Mouse (Mus musculus) spleen, postnatal 4 days (tissue): ENCODE results near the gene Gm3238.
"Not testable (repeated sequence)": the region's sequence is repeated elsewhere in the genome, so short reads cannot be mapped to it uniquely, and the experiment has no call there.

Experiments
- DNase-seq, 2 experiments: peaks; one replicate each; pipeline ENCODE4 v3.0.0; 2022; ENCODE audit warnings: low spot score in 2 of 2

The Gm3238 gene

GRCm38 (mm10) chr10:77750686-77751085 is 20.4 kb downstream of the Gm3238 start:
- not testable (repeated sequence) for DNase-seq

DNA sequence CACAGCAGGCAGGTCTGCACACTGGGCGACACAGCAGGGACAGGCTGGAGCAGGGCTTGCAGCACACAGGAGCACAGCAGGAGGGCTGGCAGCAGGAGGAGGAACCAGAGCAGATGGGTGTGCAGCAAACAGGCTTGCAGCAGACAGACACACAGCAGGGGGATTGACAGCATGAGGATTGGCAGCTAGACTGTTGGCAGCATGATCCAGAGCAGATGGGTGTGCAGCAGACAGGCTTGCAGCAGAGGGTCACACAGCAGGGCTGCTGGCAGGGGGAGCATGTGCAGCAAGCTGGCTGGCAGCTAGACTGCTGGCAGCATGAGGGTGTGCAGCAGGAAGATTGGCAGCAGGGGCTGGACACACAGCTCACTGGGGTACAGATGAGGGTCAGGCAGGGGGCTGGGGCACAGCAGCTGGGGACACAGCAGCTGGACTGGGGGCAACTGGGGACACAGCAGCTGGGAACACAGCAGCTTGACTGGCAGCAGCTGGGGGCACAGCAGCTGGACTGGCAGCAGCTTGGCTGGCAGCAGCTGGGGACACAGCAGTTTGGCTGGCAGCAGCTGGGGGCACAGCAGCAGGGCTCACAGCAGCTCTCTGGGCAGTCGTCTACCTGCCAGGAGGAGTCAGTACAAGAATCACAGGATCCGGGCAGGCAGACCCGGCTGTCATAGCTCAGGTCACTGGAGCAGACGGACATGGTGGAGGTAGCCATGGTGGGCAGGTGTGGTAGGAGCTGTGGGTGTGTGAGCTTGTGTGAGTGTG is 29.0 kb downstream of the Gm3238 start, which contains the start of gene Gm18596:
TSS of gene Gm18596 (minus strand) at position 715 of the 765 bp plus-strand sequence.
- DNase-seq, result not testable (repeated sequence)

GRCm38 (mm10) chr10:77738929-77739328 is 32.2 kb downstream of the Gm3238 start:
- no peak for DNase-seq

- DNase-seq, result no peak
These were observed 35.2 kb downstream of the Gm3238 start for GRCm38 (mm10) chr10:77735928-77736327.

DNA sequence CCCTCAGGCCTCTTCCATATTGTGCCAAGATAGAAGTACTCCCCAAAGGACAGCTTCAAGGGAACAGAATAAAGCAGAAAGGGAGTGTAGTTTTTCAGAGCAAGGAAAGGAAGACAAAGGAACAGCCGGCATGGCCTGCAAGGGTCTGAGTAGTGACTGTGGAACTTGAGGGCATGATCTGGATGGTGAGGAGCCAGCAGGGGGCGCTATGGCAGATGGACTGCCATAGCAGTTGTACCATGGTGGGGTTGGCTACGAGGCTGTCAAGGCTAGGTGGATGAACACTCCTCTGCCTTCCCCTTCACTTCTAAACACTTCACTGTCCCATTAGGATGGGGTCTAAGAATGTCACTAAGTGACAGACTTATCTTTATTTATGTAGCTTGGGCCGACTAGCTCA is 41.9 kb downstream of the Gm3238 start:
- DNase-seq, result no peak

DNA sequence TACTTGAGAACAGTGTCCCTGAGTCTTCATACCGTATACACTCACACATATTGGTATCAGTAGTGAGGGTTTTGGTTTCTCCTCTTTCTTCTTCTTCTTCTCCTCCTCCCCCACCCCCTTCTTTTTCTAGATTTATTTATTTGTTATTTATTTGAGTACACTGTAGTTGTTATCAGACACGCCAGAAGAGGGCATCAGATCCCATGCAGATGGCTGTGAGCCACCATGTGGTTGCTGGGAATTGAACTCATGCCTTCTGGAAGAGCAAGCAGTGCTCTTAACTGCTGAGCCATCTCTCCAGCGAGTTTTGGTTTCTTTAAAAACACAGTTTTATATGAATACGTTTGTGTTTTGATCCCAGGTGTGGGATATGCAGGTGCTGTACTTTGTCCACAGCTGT is 42.8 kb downstream of the Gm3238 start:
- DNase-seq, result no peak

DNA sequence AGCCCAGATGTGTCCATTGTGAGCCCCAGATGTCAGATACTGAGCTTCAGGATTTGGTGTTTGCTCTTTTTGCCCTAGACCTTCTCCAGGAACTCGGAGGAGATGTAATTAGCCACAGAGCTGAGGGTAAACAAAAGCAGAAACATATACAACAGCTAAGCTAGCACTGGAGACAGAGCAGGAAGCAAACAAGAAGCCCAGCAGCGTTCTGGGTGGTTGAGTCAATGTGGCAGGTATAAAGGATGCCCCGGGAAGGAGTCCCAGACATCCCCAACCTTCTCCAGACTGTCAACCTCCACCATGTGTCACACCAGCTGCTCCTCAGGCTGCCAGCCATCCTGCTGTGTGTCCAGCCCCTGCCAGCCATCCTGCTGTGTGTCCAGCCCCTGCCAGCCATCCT is 44.9 kb downstream of the Gm3238 start, which contains the start of gene Gm10100:
TSS of gene Gm10100 (plus strand) at position 301 of the 400 bp plus-strand sequence.
- DNase-seq, result no peak

DNA sequence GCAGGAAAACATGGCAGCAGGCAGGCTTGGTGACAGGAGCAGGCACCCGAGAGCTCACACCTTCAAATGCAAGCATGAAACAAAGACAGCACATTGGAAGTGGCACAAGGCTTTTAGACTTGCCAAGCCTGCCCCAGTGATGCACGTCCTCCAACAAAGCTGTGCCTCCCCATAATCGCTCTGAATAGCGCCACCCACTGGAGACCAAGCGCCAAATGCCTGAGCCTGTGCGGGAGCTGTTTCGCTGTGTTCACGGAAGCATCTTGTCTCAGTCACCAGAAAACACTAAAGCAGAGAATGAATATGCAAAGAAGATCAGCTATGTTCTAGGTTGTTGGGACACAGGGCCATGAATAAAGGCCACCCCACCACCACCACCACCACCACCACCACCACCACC is 46.3 kb downstream of the Gm3238 start:
- DNase-seq, result no peak
